Mouse (Mus musculus) cortical plate, adult 2 months (tissue): ENCODE results near the gene Noxa1.

Source experiments
- CTCF ChIP-seq: fragments of 200-500 bp; IDR thresholded peaks from 2 replicates; pipeline ENCODE4 v1.5.1; 2011; ENCODE audit warnings: mild to moderate bottlenecking, control low read depth, low read length; ENCODE audit not compliant: insufficient read depth; ENCODE audit errors: extremely low read depth
- POLR2A ChIP-seq: fragments of 200-500 bp; IDR thresholded peaks from 2 replicates; pipeline ENCODE4 v1.6.1; 2011; ENCODE audit warnings: mild to moderate bottlenecking, low read length, control low read depth; ENCODE audit not compliant: insufficient read depth; ENCODE audit errors: extremely low read depth

GRCm38 (mm10) chr2:25114308-25114707 is 19.4 kb upstream of the Noxa1 start:
- TF ChIP-seq CTCF (no peak), POLR2A (no peak)
